In genomic region chr15:85652871-85653337, GRCm38 (mm10) we compare ENCODE assay signal across 9 mouse cellular contexts.
A peak's percentile ranks its signal among the peaks of the same experiment; 100 is the strongest.
DNase-seq lines count a peak whose midpoint lies in the region; ATAC-seq and TF ChIP-seq lines count a peak whose summit lies in the region.
"Had no signal": no experiment of that assay in that cellular context is flagged by ENCODE, and none has a peak within 500 bp of the region (broad histone marks: within the 10 kb centered on the region; RNA-seq: fewer than 3 reads in every experiment).

No protein-coding gene starts in this region.

- peaks cover 40% of the 10 kb centered on the region for H3K79me2 ChIP-seq in macrophage (ENCODE audit: inconsistent target)

- peak overlapping the region; percentile 73 for H3K9ac ChIP-seq in heart, embryonic 12.5 days
- H3K9ac ChIP-seq in hindbrain, embryonic 16.5 days (ENCODE audit: low read depth, low read length), result peak overlapping the region; percentile 80

- DNase-seq in heart, adult 8-10 months (ENCODE audit: low spot score), result no peak
- no peak for DNase-seq in thymus, adult 2 months
- no peak for DNase-seq in thymus, postnatal 25 days
- DNase-seq in urinary bladder, postnatal 4 days (ENCODE audit: low spot score in 2 of 2), result no peak
- no peak for DNase-seq in embryo, embryonic 9.5 days (ENCODE audit: extremely low spot score)

- H3K36me3 ChIP-seq in heart, embryonic 12.5 days, result no peaks in the 10 kb centered on the region
- no peaks in the 10 kb centered on the region for H3K36me3 ChIP-seq in thymus, adult 2 months (ENCODE audit: control insufficient read depth, insufficient read depth, low read length)
- H3K36me3 ChIP-seq in hindbrain, embryonic 16.5 days (ENCODE audit: control insufficient read depth, insufficient read depth, low read length), result no peaks in the 10 kb centered on the region
- no peaks in the 10 kb centered on the region for H3K36me3 ChIP-seq in macrophage (ENCODE audit: inconsistent target)
- H3K36me3 ChIP-seq: G1E had no signal

- ATAC-seq in heart, embryonic 12.5 days (ENCODE audit: insufficient number of reproducible peaks, low FRiP score), result no peak
- peak; percentile 43 for ATAC-seq in hindbrain, embryonic 16.5 days

- H3K27ac ChIP-seq in heart, embryonic 12.5 days (ENCODE audit: poor library complexity, severe bottlenecking), result peak overlapping the region; percentile 63
- H3K27ac ChIP-seq in thymus, adult 2 months (ENCODE audit: control insufficient read depth, insufficient read depth, low read length), result peak overlapping the region; percentile 89; the same call in 1 of the 2 replicates
- H3K27ac ChIP-seq in hindbrain, embryonic 16.5 days (ENCODE audit: low read depth, low read length), result peak overlapping the region; percentile 95
- peak overlapping the region; percentile 88 for H3K27ac ChIP-seq in macrophage

- H3K4me1 ChIP-seq in heart, embryonic 12.5 days (replicated peaks), result peaks cover 27% of the 10 kb centered on the region
- H3K4me1 ChIP-seq in thymus, adult 2 months (replicated peaks; ENCODE audit: control insufficient read depth, insufficient read depth, low read length), result peaks cover 47% of the 10 kb centered on the region
- H3K4me1 ChIP-seq in hindbrain, embryonic 16.5 days (ENCODE audit: control insufficient read depth, insufficient read depth, low read depth, low read length), result peaks cover 40% of the 10 kb centered on the region

- WGBS in heart, embryonic 12.5 days, result 70% methylated on average over 9 of the region's 9 CpGs
- 42% methylated on average over 9 of the region's 9 CpGs for WGBS in thymus, adult 2 months
- WGBS in hindbrain, embryonic 16.5 days, result 14% methylated on average over 9 of the region's 9 CpGs
- WGBS in macrophage (ENCODE audit: missing documents), result 27% methylated on average over 9 of the region's 9 CpGs

- H3K9me3 ChIP-seq in heart, embryonic 12.5 days (replicated peaks), result no peaks in the 10 kb centered on the region
- no peaks in the 10 kb centered on the region for H3K9me3 ChIP-seq in hindbrain, embryonic 16.5 days (ENCODE audit: control insufficient read depth, low read length)
- H3K9me3 ChIP-seq: G1E had no signal

- peaks cover 17% of the 10 kb centered on the region for H3K27me3 ChIP-seq in heart, embryonic 12.5 days (replicated peaks)
- no peaks in the 10 kb centered on the region for H3K27me3 ChIP-seq in thymus, adult 2 months (ENCODE audit: control insufficient read depth, insufficient read depth, low read length)
- no peaks in the 10 kb centered on the region for H3K27me3 ChIP-seq in hindbrain, embryonic 16.5 days (replicated peaks; ENCODE audit: control insufficient read depth, insufficient read depth, low read length)

- H3K4me2 ChIP-seq in heart, embryonic 12.5 days, result peak overlapping the region; percentile 68
- H3K4me2 ChIP-seq in hindbrain, embryonic 16.5 days (ENCODE audit: low read length), result peak overlapping the region; percentile 76

- no peak for TF ChIP-seq CTCF in thymus, adult 2 months (IDR thresholded peaks at IDR 0.05; ENCODE audit: borderline replicate concordance, control insufficient read depth, extremely low read depth, insufficient read depth, low read length, poor library complexity)

- peak overlapping the region; percentile 41 for H3K4me3 ChIP-seq in heart, embryonic 12.5 days
- H3K4me3 ChIP-seq in thymus, adult 2 months (ENCODE audit: control insufficient read depth, insufficient read depth, low read length), result no peak overlapping the region
- H3K4me3 ChIP-seq in hindbrain, embryonic 16.5 days (ENCODE audit: low read length), result peak overlapping the region; percentile 38
- no peak overlapping the region for H3K4me3 ChIP-seq in macrophage (ENCODE audit: inconsistent target)

- TF ChIP-seq POLR2A in thymus, adult 2 months (IDR thresholded peaks at IDR 0.05; ENCODE audit: control insufficient read depth, extremely low read depth, insufficient read depth, low read length, poor library complexity), result no peak

Comparison
In these comparisons a context has a peak if more than half of its experiments do, and no peak if none do; other contexts are left out.
1. H3K4me3 ChIP-seq: peak in heart, embryonic 12.5 days (single experiment) and hindbrain, embryonic 16.5 days (single experiment); none in thymus, adult 2 months (single experiment) and macrophage (single experiment).
2. Peak in every context shown above with its lines, with median percentiles within 50 percentile points of each other: H3K27ac ChIP-seq.